Mouse (Mus musculus) myocyte (in vitro differentiated cells): Measurements from ENCODE around the gene Mcf2l.

Source experiments
- E2F4 ChIP-seq: IDR thresholded peaks from one replicate; pipeline ENCODE4 v1.6.1; 2011; ENCODE audit warnings: mild to moderate bottlenecking, control low read depth, moderate library complexity; ENCODE audit not compliant: insufficient read depth
- MAX ChIP-seq: IDR thresholded peaks from one replicate; pipeline ENCODE4 v1.6.1; 2011; ENCODE audit warnings: low read depth, mild to moderate bottlenecking, control low read depth
- POLR2A ChIP-seq: IDR thresholded peaks from one replicate; pipeline ENCODE4 v1.6.1; 2011; ENCODE audit warnings: low read depth, mild to moderate bottlenecking, control low read depth, moderate library complexity; ENCODE audit not compliant: insufficient read length
- TCF12 ChIP-seq: IDR thresholded peaks from one replicate; pipeline ENCODE4 v1.6.1; 2011; ENCODE audit warnings: mild to moderate bottlenecking, control low read depth; ENCODE audit not compliant: poor library complexity, insufficient read depth, severe bottlenecking
- TCF3 ChIP-seq: IDR thresholded peaks from one replicate; pipeline ENCODE4 v1.6.1; 2011; ENCODE audit warnings: low read depth, control low read depth; ENCODE audit not compliant: insufficient read length

DNA sequence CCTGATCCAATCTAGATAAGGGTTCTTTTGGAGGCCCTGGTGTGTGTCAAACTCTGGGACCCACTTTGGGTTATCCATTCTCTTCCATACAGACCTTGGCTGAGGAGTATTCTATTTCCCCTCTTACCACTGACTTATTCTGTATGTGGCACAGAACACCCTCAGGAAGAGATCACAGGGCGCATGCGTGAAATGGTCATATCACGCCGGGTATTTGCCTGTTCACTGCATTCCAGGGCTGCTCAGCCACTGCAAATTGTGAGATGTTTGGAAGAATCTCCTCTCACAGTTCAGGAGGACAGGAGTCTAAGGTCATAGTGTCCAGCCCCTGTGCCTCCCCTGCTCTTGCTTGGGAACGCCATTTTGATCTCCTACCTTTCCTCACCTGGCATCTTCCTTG, 3.0 kb upstream of the Mcf2l start:
- TF ChIP-seq MAX = no peak
- no peak for TF ChIP-seq POLR2A
- TF ChIP-seq TCF3 = no peak
- no peak for TF ChIP-seq TCF12
- no peak for TF ChIP-seq E2F4
